Mouse (Mus musculus) adrenal gland, postnatal 10 days (tissue): ENCODE measurements around the gene 4930402H24Rik. TPM values are rescaled to one million over a fixed set of nuclear protein-coding genes. Genes with fewer than 3 reads are reported as not detected.
A peak's percentile ranks its signal among the peaks of the same experiment; 100 is the strongest.
"Not testable (repeated sequence)": the region's sequence is repeated elsewhere in the genome, so short reads cannot be mapped to it uniquely, and the experiment has no call there.

Experiments used
- DNase-seq: peaks from one replicate; pipeline ENCODE4 v3.0.0; 2021; ENCODE audit warnings: mixed read lengths
- total RNA-seq, 2 experiments: library from RNA; stranded (reverse); gene quantifications; 2 replicates each; pipeline ENCODE4 v1.2.3; 2021

4930402H24Rik gene
- total RNA-seq, 2 experiments from 2014 or later: 38.9 to 49.6 TPM

GRCm38 (mm10) chr2:130852964-130853363 lies 53.2 kb downstream of the 4930402H24Rik start:
- DNase-seq: no peak

DNA sequence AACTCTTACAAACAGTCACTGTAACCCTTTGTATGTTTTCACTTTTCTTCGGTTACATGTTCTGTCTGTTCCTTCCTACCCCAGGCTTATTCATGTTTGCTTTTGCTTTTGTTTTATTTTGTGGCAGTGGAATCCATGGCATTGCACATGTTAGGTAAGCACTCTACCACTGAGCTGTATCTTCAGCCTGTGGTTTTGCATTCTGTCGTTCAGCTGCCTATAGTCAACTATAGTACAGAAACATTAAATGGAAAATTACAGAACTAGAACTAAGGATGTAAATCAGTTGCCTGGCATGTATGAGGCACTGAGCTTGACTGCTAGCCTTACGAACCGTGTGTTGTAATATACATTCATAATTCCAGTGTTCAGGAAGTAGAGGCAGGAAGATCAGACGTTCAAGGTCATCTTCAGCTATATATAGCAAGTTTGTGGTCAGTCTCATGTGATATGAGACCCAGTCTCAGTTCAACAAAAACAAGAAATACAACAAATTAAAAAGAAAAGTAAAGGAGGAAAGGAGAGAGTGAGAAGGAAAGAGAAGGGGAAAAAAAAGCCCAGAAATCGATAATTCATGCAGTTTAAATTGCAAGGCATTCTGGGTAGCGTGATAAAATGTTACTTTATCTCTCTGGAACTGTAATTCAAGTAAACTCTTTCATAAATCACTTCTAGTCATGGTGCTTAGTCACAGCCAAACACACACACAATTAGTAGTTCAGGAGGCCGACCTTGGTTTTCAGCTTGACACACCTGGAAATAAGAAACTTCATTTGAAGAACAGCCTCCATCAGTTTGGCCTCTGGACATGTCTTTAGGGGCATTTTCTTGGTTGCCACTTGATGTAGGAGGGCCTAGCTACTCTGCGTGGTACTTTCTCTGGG lies 54.6 kb downstream of the 4930402H24Rik start:
- no peak for DNase-seq

DNA sequence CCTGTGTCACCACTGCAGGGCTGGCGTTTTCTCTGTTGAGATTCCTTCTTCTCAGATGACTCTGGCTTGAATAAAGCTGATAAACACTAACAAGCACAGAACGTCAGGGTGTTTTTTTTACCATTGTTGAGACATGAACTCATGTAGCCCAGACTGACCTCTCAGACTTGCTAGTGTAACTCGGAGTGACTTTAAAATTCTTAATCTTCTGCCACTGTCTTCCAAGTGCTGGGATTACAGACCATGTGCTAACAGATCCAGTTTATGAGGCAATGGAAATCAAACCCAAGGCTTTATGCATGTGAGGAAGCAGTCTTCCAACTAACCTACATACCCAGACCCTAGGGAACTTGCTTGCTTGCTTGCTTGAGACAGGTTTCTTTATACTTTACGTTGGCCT lies 56.5 kb downstream of the 4930402H24Rik start:
- no peak for DNase-seq

DNA sequence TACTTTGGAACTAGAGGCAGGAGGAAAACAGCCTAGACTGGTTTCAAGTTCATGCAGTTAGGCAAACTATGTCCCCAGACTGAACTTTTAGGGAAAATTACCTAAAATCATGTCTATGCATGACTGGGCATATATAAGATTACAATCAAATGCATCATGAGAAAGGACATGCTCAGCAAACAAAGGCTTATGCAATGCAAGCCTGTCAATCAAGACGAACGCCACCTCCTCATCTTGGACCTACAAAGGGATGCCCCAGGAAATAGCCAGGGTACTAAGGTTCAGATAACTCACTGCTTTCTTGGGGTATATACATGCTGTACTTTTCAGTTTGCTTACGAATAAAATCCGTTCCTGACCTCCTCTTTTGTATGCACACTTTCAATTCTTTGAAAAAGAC lies 57.9 kb downstream of the 4930402H24Rik start:
- DNase-seq: no peak

GRCm38 (mm10) chr2:130843623-130844022 lies 62.6 kb downstream of the 4930402H24Rik start:
- no peak for DNase-seq

DNA sequence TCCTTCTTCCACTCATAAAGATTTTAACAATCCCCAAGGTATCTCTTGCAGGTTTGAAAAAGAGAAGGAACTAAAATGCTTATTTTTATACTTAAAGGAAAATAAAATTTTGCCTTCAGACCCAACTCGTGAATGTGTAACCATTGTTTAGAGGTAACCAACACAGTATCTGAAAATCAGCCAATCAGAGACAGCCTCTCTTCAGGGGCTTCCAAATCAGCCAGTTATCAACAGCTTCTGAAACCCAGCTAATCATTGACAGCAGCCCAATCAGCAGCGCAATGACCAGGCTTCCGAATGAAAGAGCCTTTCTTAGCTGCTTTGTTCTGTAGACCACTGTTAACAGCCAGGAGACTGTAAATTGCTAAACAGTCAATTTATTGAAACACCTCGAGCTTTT lies 65.4 kb downstream of the 4930402H24Rik start:
- peak; percentile 48 for DNase-seq

DNA sequence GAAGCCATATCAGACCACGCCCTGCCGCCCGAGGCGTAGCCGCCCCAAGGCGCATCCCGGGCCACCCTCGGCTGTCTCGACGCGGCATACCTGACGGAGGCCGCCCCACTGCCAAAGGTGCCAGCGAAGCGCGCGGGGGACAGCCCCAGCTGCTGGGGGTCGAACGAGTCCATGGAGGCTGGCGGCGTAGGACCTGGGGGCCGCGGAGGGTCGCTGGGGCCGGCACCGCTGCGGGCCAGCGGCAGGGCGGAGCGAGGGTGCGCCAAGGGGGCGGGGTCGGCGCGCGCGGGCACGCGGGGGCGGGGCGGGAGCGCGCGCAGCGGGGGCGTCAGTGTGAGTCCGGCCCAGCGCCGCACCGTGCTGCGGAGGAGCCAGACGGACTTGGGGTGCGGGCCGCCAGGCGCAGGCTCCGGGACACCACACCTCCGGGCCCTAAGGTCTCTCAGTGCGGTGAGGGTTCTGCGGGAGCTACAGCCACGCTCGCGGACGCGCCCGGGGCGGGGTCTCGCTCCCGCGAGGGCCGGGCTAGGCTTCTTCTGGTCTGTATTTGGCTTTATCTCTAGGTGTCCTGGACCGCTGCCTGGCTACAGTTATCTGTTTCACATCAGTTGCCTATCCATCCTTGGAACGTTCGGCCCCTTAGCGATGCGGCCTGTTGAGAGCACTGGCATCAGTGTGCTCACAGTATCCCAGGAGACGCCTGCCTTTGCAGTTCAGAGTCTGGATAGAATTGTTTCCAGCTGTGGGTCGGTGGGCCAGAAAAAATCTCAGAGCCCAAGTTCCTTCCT lies 66.1 kb downstream of the 4930402H24Rik start:
- peak; percentile 90 for DNase-seq

DNA sequence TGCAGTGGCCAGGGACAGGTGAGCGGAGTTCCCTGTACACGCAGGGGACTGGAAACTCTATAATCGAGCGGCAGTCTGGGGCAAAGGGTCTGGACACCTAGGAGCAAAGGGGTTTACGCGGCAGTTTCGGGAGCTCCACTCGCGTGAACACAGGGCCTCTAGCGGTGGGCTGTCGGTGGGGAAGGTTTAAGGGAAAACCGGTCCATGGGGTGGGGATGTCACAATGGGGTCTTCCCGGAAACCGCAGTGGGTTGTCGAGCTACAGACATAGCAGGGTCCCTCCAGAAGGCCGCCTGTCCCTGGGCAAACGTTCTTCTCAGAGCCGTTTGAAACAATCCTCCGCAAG lies 66.7 kb downstream of the 4930402H24Rik start:
- no peak for DNase-seq

DNA sequence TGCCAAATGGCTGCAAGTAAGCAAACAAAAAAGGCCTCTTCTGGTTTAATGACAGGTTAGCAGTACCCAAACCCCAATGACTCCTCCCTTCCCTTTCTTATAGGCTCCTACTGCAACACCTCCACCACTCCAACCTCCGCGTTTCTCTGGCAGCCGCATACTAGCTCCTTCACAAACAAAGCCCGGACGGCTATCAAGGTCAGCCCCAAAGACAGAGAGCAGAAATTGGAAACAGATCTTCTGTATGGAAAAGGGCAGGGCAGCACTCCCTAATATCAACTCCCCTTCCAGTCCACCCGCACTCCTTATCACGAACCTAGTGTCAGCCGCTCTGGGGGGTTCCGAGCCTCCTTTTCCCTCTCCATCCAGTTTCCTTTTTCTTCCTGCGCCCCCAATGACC lies 67.1 kb downstream of the 4930402H24Rik start:
- peak; percentile 44 for DNase-seq

GRCm38 (mm10) chr2:130838131-130838530 lies 68.1 kb downstream of the 4930402H24Rik start:
- DNase-seq: no peak

GRCm38 (mm10) chr2:130833699-130834098 lies 72.5 kb downstream of the 4930402H24Rik start:
- DNase-seq: no peak

DNA sequence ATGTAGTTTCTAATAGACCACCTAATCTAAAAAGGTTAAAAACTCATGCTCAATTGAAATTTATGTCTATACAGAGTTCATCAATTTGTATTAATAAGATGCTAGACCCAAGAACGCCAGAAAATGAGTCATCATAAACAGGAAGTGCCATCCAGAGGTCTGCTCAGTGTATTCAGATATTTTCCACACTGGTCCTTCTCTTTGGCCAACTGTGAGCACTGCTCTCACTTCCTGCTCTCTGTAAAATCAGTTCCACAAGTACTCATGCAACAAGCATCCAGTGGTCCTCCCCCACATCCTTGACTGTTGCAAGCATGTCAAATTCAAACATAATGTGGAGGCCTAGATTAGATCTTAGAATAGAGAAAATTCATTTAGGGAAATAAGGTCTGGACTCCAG lies 73.6 kb downstream of the 4930402H24Rik start:
- no peak for DNase-seq

DNA sequence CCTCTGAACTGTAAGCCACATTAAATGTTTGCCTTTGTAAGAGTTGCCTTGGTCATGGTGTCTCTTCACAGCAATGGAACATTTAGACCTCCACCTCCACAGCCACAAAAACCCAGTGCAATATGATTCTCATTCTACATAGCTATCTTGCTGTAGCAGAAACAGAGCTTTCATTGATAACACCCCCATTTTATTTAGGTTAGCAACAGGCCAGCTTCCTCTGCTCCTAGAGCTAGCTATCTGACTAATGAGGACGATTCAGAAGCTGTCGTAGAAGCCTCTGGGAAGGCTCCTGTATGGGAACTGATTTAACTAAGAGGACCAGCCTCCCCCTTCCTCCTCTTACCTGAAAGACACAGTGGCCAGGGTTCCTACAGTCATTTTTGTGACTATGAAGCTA lies 74.2 kb downstream of the 4930402H24Rik start:
- DNase-seq: no peak

DNA sequence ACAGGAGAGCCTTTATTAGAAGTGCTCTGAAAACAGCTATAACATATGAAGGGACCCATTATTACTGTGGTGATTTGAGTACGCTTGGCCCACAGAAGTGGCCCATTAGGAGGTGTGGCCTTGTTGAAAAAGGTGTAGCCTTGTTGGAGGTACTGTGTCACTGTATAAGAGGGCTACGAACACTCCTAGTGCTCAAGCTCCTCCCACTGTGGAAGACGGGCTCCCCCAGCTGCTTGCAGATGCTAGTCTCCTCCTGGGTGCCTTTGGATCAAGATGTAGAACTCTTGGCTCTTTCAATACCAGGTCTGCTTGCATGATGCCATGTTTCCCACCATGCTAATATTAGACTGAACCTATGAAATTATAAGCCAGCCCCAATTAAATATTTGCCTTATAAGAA lies 76.0 kb downstream of the 4930402H24Rik start:
- no peak for DNase-seq

GRCm38 (mm10) chr2:130829496-130829895 lies 76.7 kb downstream of the 4930402H24Rik start:
- DNase-seq: no peak

- DNase-seq: no peak
Observed at GRCm38 (mm10) chr2:130828668-130829067, 77.5 kb downstream of the 4930402H24Rik start.

GRCm38 (mm10) chr2:130828066-130828465 lies 78.1 kb downstream of the 4930402H24Rik start:
- not testable (repeated sequence) for DNase-seq

- peak; percentile 72 for DNase-seq
Observed at GRCm38 (mm10) chr2:130827410-130827809, 78.8 kb downstream of the 4930402H24Rik start.

GRCm38 (mm10) chr2:130818838-130819647 lies 87.2 kb downstream of the 4930402H24Rik start:
- peak; percentile 31 for DNase-seq

- no peak for DNase-seq
Observed at GRCm38 (mm10) chr2:130817865-130818264, 88.3 kb downstream of the 4930402H24Rik start.

DNA sequence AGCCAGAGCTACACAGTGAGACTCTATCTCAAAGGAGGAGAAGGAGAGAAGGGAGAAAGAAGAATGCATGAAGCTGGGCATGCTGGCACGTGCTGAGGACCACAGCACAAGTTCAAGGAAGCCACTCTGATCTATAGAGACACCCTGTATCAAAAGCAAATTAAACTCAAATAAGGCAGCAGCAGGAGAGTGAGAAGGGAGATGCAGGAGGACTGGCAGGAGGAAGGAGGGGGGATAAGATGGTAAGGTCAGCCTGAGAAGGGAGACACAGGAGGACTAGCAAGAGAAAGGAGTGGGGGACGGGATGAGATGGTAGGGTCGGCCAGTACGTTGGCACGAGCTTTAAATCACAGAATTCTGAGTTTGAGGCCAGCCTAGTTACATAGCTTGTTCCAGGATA lies 90.0 kb downstream of the 4930402H24Rik start:
- DNase-seq: no peak

- DNase-seq: no peak
Observed at GRCm38 (mm10) chr2:130814492-130814891, 91.7 kb downstream of the 4930402H24Rik start.

DNA sequence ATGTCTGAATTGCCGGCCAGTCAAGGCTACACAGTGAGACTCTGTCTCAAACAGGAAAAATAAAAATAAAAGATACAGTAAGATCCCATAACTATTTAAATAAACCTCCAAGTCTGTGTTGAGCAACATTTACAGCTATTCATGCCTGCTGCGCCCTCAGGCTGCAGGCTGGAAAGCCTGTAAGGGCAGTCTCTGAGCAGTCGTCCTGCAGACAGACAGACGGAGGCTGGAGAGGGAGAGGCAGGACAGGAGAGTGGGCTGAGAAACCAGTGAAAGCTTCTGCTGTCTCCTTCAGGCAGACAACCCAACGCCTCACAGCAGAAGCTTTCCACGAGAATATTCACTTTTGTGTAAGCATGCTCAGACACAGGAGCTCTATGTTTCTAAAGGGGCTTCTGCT lies 92.5 kb downstream of the 4930402H24Rik start:
- no peak for DNase-seq
